Mouse (Mus musculus): ENCODE data around the gene Cbx5.

DNA sequence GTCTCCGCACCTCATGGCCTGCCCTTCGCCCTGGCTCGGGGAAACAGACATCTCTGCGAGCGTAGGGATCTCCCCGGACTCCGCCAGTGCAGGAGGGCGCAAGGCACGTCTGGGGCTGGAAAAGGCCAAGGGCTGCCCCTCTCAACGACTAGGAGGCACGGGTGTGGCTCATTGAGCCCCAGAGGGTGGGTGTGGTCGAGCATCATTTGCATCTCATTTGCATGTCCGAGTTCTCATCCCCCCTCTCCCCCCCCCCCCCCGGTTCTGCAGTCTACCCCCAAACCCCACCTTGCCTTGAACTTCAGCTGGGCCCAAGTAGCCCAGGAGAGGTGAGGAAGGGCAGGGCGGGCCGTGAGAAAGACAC, 69.3 kb downstream of the Cbx5 start:
- TF ChIP-seq CTCF (IDR thresholded peaks at IDR 0.05; ENCODE audit: borderline replicate concordance, control insufficient read depth, extremely low read depth, insufficient read depth, low read length, poor library complexity), result no peak
- TF ChIP-seq POLR2A (IDR thresholded peaks at IDR 0.05; ENCODE audit: control insufficient read depth, extremely low read depth, insufficient read depth, low read length, poor library complexity), result no peak
